Mouse (Mus musculus) CH12.LX (cell line): ENCODE measurements around the gene Mgp. TPM values are rescaled to one million over a fixed set of nuclear protein-coding genes. Genes with fewer than 3 reads are reported as not detected.

Experiments used
- DNase-seq: peaks from one replicate; pipeline ENCODE4 v3.0.0-alpha.2; 2013; ENCODE audit errors: extremely low read depth
- H3K27ac ChIP-seq: 2 replicates; pipeline ENCODE4 v1.5.1; 2012; ENCODE audit warnings: low read depth, mild to moderate bottlenecking, control low read depth, moderate library complexity; ENCODE audit not compliant: insufficient read depth
- H3K27me3 ChIP-seq: replicated peaks from 2 replicates; pipeline ENCODE3; 2012; ENCODE audit warnings: inconsistent platforms
- H3K36me3 ChIP-seq, 2 experiments: replicated peaks in 1 of 2; 2 replicates each; pipeline versions ENCODE3 to v1.6.1; 2012; ENCODE audit warnings: inconsistent platforms in 1 of 2, low read length in 1 of 2, mild to moderate bottlenecking in 1 of 2, mixed read lengths in 1 of 2, moderate library complexity in 1 of 2; ENCODE audit not compliant: control insufficient read depth in 1 of 2, insufficient read depth in 1 of 2
- H3K4me1 ChIP-seq, 2 experiments: 2 replicates each; pipeline ENCODE4 v1.6.1; 2012; ENCODE audit warnings: inconsistent platforms in 1 of 2, moderate library complexity in 1 of 2; ENCODE audit not compliant: insufficient read depth in 2 of 2, control insufficient read depth in 1 of 2
- H3K4me2 ChIP-seq: 2 replicates; pipeline ENCODE4 v1.6.1; 2012; ENCODE audit warnings: low read depth, mild to moderate bottlenecking, control low read depth; ENCODE audit not compliant: poor library complexity, insufficient read depth, severe bottlenecking
- H3K4me3 ChIP-seq, 3 experiments: fragments of 150-350 bp in 1 of 3; sonication (generic) in 1 of 3; replicated peaks in 1 of 3; 2 replicates each; pipeline versions ENCODE3 to v1.5.1; 2011 to 2012; ENCODE audit warnings: low read depth in 2 of 3, low read length in 2 of 3, mild to moderate bottlenecking in 2 of 3, moderate library complexity in 2 of 3, control low read depth in 1 of 3, improper control_type of control experiment in 1 of 3, inconsistent platforms in 1 of 3, mixed read lengths in 1 of 3; ENCODE audit not compliant: poor library complexity in 1 of 3
- H3K79me2 ChIP-seq: replicated peaks from 2 replicates; pipeline ENCODE4 v1.6.1; 2012; ENCODE audit warnings: mild to moderate bottlenecking, moderate library complexity; ENCODE audit not compliant: control insufficient read depth, poor library complexity, insufficient read depth, severe bottlenecking; ENCODE audit errors: extremely low read depth
- H3K9ac ChIP-seq: 2 replicates; pipeline ENCODE4 v1.6.1; 2012; ENCODE audit warnings: low read depth, mild to moderate bottlenecking, control low read depth, moderate library complexity; ENCODE audit not compliant: insufficient read depth
- H3K9me3 ChIP-seq: replicated peaks from 2 replicates; pipeline ENCODE3; 2012; ENCODE audit warnings: low read length, inconsistent platforms, mixed read lengths
- CHD2 ChIP-seq: IDR thresholded peaks from 2 replicates; pipeline ENCODE4 v1.6.1; 2011; ENCODE audit warnings: low read length, improper control_type of control experiment
- CTCF ChIP-seq, 2 experiments: IDR thresholded peaks in 1 of 2; conservative IDR thresholded peaks in 1 of 2; 2 replicates each; pipeline ENCODE4 v1.5.1; 2011 to 2012; ENCODE audit warnings: low read depth in 2 of 2, low read length in 2 of 2, improper control_type of control experiment in 1 of 2, inconsistent platforms in 1 of 2, mild to moderate bottlenecking in 1 of 2, moderate library complexity in 1 of 2
- E2F4 ChIP-seq: IDR thresholded peaks from 2 replicates; pipeline ENCODE4 v1.6.1; 2011; ENCODE audit warnings: low read depth, low read length, improper control_type of control experiment; ENCODE audit not compliant: insufficient replicate concordance
- ELF1 ChIP-seq: IDR thresholded peaks from 2 replicates; pipeline ENCODE4 v1.6.1; 2014; ENCODE audit warnings: low read depth, mild to moderate bottlenecking, inconsistent platforms, low read length, improper control_type of control experiment
- JUN ChIP-seq: IDR thresholded peaks from 2 replicates; pipeline ENCODE4 v1.6.1; 2011; ENCODE audit warnings: low read depth, mild to moderate bottlenecking, low read length, improper control_type of control experiment, moderate library complexity; ENCODE audit not compliant: insufficient read depth
- JUND ChIP-seq: conservative IDR thresholded peaks from 2 replicates; pipeline ENCODE4 v1.6.1; 2011; ENCODE audit warnings: low read depth, low read length, improper control_type of control experiment
- MEF2A ChIP-seq: IDR thresholded peaks from 2 replicates; pipeline ENCODE4 v1.6.1; 2014; ENCODE audit warnings: low read depth, mild to moderate bottlenecking, inconsistent platforms, low read length, improper control_type of control experiment, borderline replicate concordance
- MYC ChIP-seq: IDR thresholded peaks from 2 replicates; pipeline ENCODE4 v1.6.1; 2011; ENCODE audit warnings: low read depth, mild to moderate bottlenecking, improper control_type of control experiment, low read length
- NELFE ChIP-seq: IDR thresholded peaks from 2 replicates; pipeline ENCODE4 v1.6.1; 2011; ENCODE audit warnings: low read depth, low read length, improper control_type of control experiment
- PAX5 ChIP-seq: IDR thresholded peaks from 2 replicates; pipeline ENCODE4 v1.6.1; 2012; ENCODE audit warnings: low read length, inconsistent platforms, mixed read lengths
- POLR2A ChIP-seq: IDR thresholded peaks from 2 replicates; pipeline ENCODE4 v1.6.1; 2011; ENCODE audit warnings: low read depth, mild to moderate bottlenecking, improper control_type of control experiment, low read length
- RAD21 ChIP-seq: IDR thresholded peaks from 2 replicates; pipeline ENCODE4 v1.6.1; 2011; ENCODE audit warnings: low read depth, mild to moderate bottlenecking, low read length, improper control_type of control experiment, moderate library complexity
- SIN3A ChIP-seq: IDR thresholded peaks from 2 replicates; pipeline ENCODE4 v1.6.1; 2012; ENCODE audit warnings: low read length, improper control_type of control experiment, inconsistent platforms
- SMC3 ChIP-seq: IDR thresholded peaks from 2 replicates; pipeline ENCODE4 v1.6.1; 2011; ENCODE audit warnings: low read depth, low read length, improper control_type of control experiment
- TCF12 ChIP-seq: IDR thresholded peaks from 2 replicates; pipeline ENCODE4 v1.6.1; 2014; ENCODE audit warnings: low read depth, mild to moderate bottlenecking, inconsistent platforms, low read length, improper control_type of control experiment
- UBTF ChIP-seq: IDR thresholded peaks from 2 replicates; pipeline ENCODE4 v1.6.1; 2012; ENCODE audit warnings: low read depth, mild to moderate bottlenecking, inconsistent platforms, low read length, improper control_type of control experiment, moderate library complexity
- ZC3H11A ChIP-seq: IDR thresholded peaks from 2 replicates; pipeline ENCODE4 v1.6.1; 2012; ENCODE audit warnings: low read depth, mild to moderate bottlenecking, inconsistent platforms, low read length, improper control_type of control experiment
- ZKSCAN1 ChIP-seq: IDR thresholded peaks from 2 replicates; pipeline ENCODE4 v1.6.1; 2012; ENCODE audit warnings: low read depth, inconsistent platforms, low read length, improper control_type of control experiment, borderline replicate concordance
- ZNF384 ChIP-seq: IDR thresholded peaks from 2 replicates; pipeline ENCODE4 v1.6.1; 2012; ENCODE audit warnings: low read depth, low read length, improper control_type of control experiment, inconsistent platforms
- dilution Hi-C: fragments of 300-500 bp; cut with MboI; formaldehyde crosslinking; loops from 2 replicates; pipeline ENCODE4 v1.14.3; 2020; ENCODE audit warnings: low sequenced_read_pairs; ENCODE audit not compliant: extremely low pct_unique_long_range_greater_than_20kb, extremely low pct_ligation_motif_present
- in situ Hi-C: fragments of 300-500 bp; cut with MboI; formaldehyde crosslinking; loops from 3 replicates; pipeline ENCODE4 v1.14.3; 2019; ENCODE audit warnings: low sequenced_read_pairs, low pct_ligation_motif_present, low pct_unique_long_range_greater_than_20kb, mixed read lengths
- polyA plus RNA-seq: library from polyadenylated mRNA; unstranded; fragments of >175 nt; gene quantifications from 2 replicates; pipeline ENCODE4 v1.2.1, GENCODE M21; 2012; ENCODE audit warnings: low read depth; ENCODE audit not compliant: insufficient read length
- total RNA-seq, 2 experiments: library from RNA; depleted of rRNA; stranded (reverse); fragments of 300-350 nt in 1 of 2; fragments of >200 nt in 1 of 2; gene quantifications; 2 replicates each; pipeline ENCODE4 v1.2.3; 2012 to 2014

The Mgp gene
- total and polyA plus RNA-seq, 3 experiments, result not detected

DNA sequence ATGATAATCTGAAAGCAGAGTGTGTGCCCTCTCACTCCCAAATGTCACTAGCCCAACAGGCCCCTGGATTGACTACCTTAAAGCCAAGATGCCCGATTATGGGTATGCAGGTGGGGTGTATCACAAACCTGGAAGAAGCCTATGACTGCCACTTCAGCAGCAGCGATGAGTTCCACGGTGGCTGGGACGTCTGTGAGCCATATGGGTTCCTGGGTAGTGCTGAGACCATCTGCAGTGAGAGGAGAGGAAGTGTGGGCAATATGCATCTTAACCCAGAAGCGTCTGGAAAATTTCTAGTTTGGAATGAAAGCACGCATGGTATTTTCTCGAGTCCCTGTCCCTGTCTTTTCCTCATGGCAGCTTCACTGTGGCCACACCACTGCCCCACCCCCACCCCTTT lies 46.0 kb upstream of the Mgp start:
- no peak for DNase-seq
- peaks cover 43 to 82% of the 10 kb centered on the region in 2 experiments for H3K36me3 ChIP-seq
- no peaks in the 10 kb centered on the region for H3K9me3 ChIP-seq
- H3K27ac ChIP-seq, result no peak overlapping the region
- in situ Hi-C loops, result no loop called here
- no peak overlapping the region for H3K9ac ChIP-seq
- H3K27me3 ChIP-seq, result no peaks in the 10 kb centered on the region
- no peak overlapping the region for H3K4me3 ChIP-seq
- dilution Hi-C loops, result no loop called here
- TF ChIP-seq CHD2, result no peak
- no peak for TF ChIP-seq TCF12
- no peak for TF ChIP-seq ZKSCAN1
- TF ChIP-seq MEF2A, result no peak
- no peak for TF ChIP-seq SMC3
- no peak for TF ChIP-seq MYC
- TF ChIP-seq POLR2A, result no peak
- TF ChIP-seq ELF1, result no peak
- TF ChIP-seq ZNF384, result no peak
- no peak for TF ChIP-seq E2F4
- TF ChIP-seq JUN, result no peak
- no peak for TF ChIP-seq ZC3H11A
- TF ChIP-seq NELFE, result no peak
- TF ChIP-seq RAD21, result no peak
- H3K4me2 ChIP-seq, result no peak overlapping the region
- no peaks in the 10 kb centered on the region; the same call in 1 of the 2 replicates for H3K79me2 ChIP-seq
- peaks cover 0 to 29% of the 10 kb centered on the region in 2 experiments; a peak in 2 of 4 replicates for H3K4me1 ChIP-seq

DNA sequence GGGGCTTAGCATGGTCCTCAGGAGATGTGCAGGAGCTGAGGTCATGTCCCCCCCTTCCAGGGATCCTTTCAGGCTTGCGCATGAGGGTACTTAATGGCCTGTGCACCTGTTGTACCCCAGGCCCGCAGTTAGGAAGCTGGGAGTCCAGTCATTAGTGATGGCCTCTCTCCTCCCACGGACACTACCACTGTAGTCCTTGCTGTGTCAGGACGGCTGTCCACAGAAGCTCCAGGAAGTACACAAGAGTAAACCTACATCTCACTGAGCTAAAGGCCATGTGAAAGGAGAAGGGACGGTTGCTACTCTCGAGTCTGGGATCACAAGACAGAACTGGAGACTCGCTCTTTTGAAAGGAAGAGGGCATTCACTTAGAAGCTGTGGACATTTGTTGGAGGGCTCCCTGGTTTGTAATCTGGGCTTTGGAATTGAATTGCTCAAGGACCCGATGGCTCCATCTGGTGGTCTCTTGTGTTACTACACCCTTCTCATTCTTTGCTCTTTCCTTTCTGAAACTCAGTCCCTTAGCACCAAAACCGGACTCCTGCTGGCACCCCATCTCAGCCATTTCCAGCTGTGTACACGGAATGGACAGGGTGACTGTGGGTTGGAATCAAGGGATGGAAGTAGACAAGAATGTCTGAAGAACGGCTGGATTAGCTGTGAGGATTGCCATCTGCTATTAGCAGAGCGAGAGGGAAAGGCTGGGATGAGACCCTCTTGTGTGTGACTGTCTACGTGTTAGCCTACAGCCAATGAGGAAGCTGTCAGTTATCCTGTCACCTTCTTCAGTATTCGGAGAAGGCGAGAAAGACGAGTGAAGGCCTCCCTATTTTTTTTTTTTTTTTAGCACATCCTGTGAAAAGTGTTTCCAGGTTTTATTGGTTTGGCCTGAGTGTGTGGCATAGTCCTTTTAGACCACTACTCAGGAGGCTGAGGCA lies 45.0 kb upstream of the Mgp start:
- dilution Hi-C loops, result no loop called here
- H3K27me3 ChIP-seq, result no peaks in the 10 kb centered on the region

More for the DNA sequence above, 45.0 kb upstream of the Mgp start:
- peak; percentile 77 to 90 for TF ChIP-seq CTCF (conservative IDR thresholded peaks at IDR 0.05 in 1 of 2, IDR thresholded peaks at IDR 0.05 in 1 of 2; ENCODE audit: low read depth in 2 of 2, low read length in 2 of 2)
- 0 out of 2 replicates have a peak, but pooled peaks have one; percentile 2 for TF ChIP-seq ZC3H11A
- no peak for TF ChIP-seq PAX5
- TF ChIP-seq SIN3A, result 0 out of 2 replicates have a peak, but pooled peaks have one; percentile 23
- peak; percentile 77 for TF ChIP-seq SMC3
- peak; percentile 53 for TF ChIP-seq RAD21
- TF ChIP-seq JUND, result 0 out of 2 replicates have a peak, but pooled peaks have one; percentile 19
- TF ChIP-seq NELFE, result 0 out of 2 replicates have a peak, but pooled peaks have one; percentile 27
- no peak for TF ChIP-seq UBTF
- Histone ChIP-seq H3K4me2 (no peak overlapping the region), H3K27ac (no peak overlapping the region), H3K79me2 (no peaks in the 10 kb centered on the region), H3K4me3 (no peak overlapping the region), H3K9ac (no peak overlapping the region), H3K9me3 (no peaks in the 10 kb centered on the region), H3K36me3 (peaks cover 32 to 80% of the 10 kb centered on the region in 2 experiments), H3K4me1 (peaks cover 0 to 20% of the 10 kb centered on the region in 2 experiments; a peak in 2 of 4 replicates)
- DNase-seq, result peak; percentile 76
- in situ Hi-C loops, result no loop called here
